Mouse (Mus musculus) midbrain, embryonic 14.5 days (tissue): ENCODE results near the gene Ugt1a8. TPM values are rescaled to one million over a fixed set of nuclear protein-coding genes. Genes with fewer than 3 reads are reported as not detected.

Experiments
- ATAC-seq: fragments of 200-750 bp; cut with Nextera tagmentation; 2 replicates; pipeline ENCODE4 v1.8.0; 2017; ENCODE audit warnings: moderate number of reproducible peaks, moderate library complexity; ENCODE audit not compliant: low FRiP score, low TSS enrichment
- DNase-seq: peaks from one replicate; pipeline ENCODE4 v3.0.0-alpha.2; 2015
- H3K27ac ChIP-seq: fragments of 300-500 bp; sonication (generic); replicated peaks from 2 replicates; pipeline ENCODE4 v1.5.1; 2014; ENCODE audit warnings: mild to moderate bottlenecking, low read depth, low read length, moderate library complexity
- H3K27me3 ChIP-seq: fragments of 300-500 bp; sonication (generic); 2 replicates; pipeline ENCODE4 v1.6.1; 2014; ENCODE audit warnings: low read length, control low read depth, mixed read lengths; ENCODE audit not compliant: control insufficient read depth, insufficient read depth
- H3K36me3 ChIP-seq: fragments of 300-500 bp; sonication (generic); 2 replicates; pipeline ENCODE4 v1.6.1; 2014; ENCODE audit warnings: low read length, control low read depth; ENCODE audit not compliant: control insufficient read depth, insufficient read depth
- H3K4me1 ChIP-seq: fragments of 300-500 bp; sonication (generic); 2 replicates; pipeline ENCODE4 v1.6.1; 2014; ENCODE audit warnings: mild to moderate bottlenecking, antibody characterized with exemption, low read length, control low read depth; ENCODE audit not compliant: control insufficient read depth, insufficient read depth
- H3K4me2 ChIP-seq: fragments of 300-500 bp; sonication (generic); 2 replicates; pipeline ENCODE4 v1.6.1; 2014; ENCODE audit warnings: mild to moderate bottlenecking, low read length, moderate library complexity
- H3K4me3 ChIP-seq: fragments of 300-500 bp; sonication (generic); replicated peaks from 2 replicates; pipeline ENCODE4 v1.5.1; 2014; ENCODE audit warnings: low read depth, low read length
- H3K9ac ChIP-seq: fragments of 300-500 bp; sonication (generic); replicated peaks from 2 replicates; pipeline ENCODE4 v1.6.1; 2014; ENCODE audit warnings: mild to moderate bottlenecking, low read length, moderate library complexity
- H3K9me3 ChIP-seq: fragments of 300-500 bp; sonication (generic); 2 replicates; pipeline ENCODE4 v1.6.1; 2016; ENCODE audit warnings: low read length, control low read depth, mixed read lengths; ENCODE audit not compliant: control insufficient read depth
- whole genome bisulfite sequencing: fragments of 180-500 bp; shearing (Covaris S2); extraction: QIAGEN DNeasy Blood & Tissue Kit; methylation state at CpG from one replicate; pipeline ENCODE4 v1.1.7; 2014; 5-methylcytosine and 5-hydroxymethylcytosine counted together
- polyA plus RNA-seq: library from polyadenylated mRNA; unstranded; fragments of >200 nt; fragmentation: Nextera tagmentation; extraction: Ambion mirVana; gene quantifications from 2 replicates; pipeline ENCODE4 v1.2.1, GENCODE M21; 2014

Gene Ugt1a8
- polyA plus RNA-seq, 1 experiment from 2014 or later, result not detected

- H3K9ac ChIP-seq, result no peak overlapping the region
- no peaks in the 10 kb centered on the region for H3K4me1 ChIP-seq
- no peak overlapping the region for H3K27ac ChIP-seq
- no peak overlapping the region for H3K4me2 ChIP-seq
- H3K36me3 ChIP-seq, result no peaks in the 10 kb centered on the region
- DNase-seq, result no peak
- ATAC-seq, result no peak
- WGBS, result 68% methylated on average over 7 of the region's 7 CpGs
- peaks cover 98% of the 10 kb centered on the region for H3K9me3 ChIP-seq
- no peak overlapping the region for H3K4me3 ChIP-seq
- H3K27me3 ChIP-seq, result no peaks in the 10 kb centered on the region
Observed at GRCm38 (mm10) chr1:88231803-88232499, 144.3 kb downstream of the Ugt1a8 start.

GRCm38 (mm10) chr1:88232664-88233380 lies 145.2 kb downstream of the Ugt1a8 start:
- Histone ChIP-seq H3K4me1 (no peaks in the 10 kb centered on the region), H3K9me3 (peaks cover 98% of the 10 kb centered on the region), H3K27me3 (no peaks in the 10 kb centered on the region), H3K9ac (no peak overlapping the region), H3K4me3 (no peak overlapping the region), H3K4me2 (no peak overlapping the region), H3K36me3 (no peaks in the 10 kb centered on the region), H3K27ac (no peak overlapping the region)
- WGBS, result 53% methylated on average over 3 of the region's 3 CpGs
- ATAC-seq (no peak), DNase-seq (no peak)

- Histone ChIP-seq H3K9ac (no peak overlapping the region), H3K4me3 (no peak overlapping the region), H3K27me3 (no peaks in the 10 kb centered on the region), H3K27ac (no peak overlapping the region), H3K9me3 (peaks cover 98% of the 10 kb centered on the region), H3K36me3 (no peaks in the 10 kb centered on the region), H3K4me2 (no peak overlapping the region), H3K4me1 (no peaks in the 10 kb centered on the region)
- DNase-seq, result no peak
- 67% methylated on average over 14 of the region's 14 CpGs for WGBS
- ATAC-seq, result 0 out of 2 replicates have a peak, but pooled peaks have one; percentile 4
Observed at GRCm38 (mm10) chr1:88233421-88234247, 146.0 kb downstream of the Ugt1a8 start.

GRCm38 (mm10) chr1:88234248-88234610 lies 146.6 kb downstream of the Ugt1a8 start:
- Histone ChIP-seq H3K36me3 (no peaks in the 10 kb centered on the region), H3K9ac (no peak overlapping the region), H3K4me1 (no peaks in the 10 kb centered on the region), H3K9me3 (peaks cover 98% of the 10 kb centered on the region), H3K4me2 (no peak overlapping the region), H3K4me3 (no peak overlapping the region), H3K27me3 (no peaks in the 10 kb centered on the region), H3K27ac (no peak overlapping the region)
- WGBS, result 66% methylated on average over 4 of the region's 4 CpGs
- DNase-seq, result no peak
- ATAC-seq, result no peak

GRCm38 (mm10) chr1:88234646-88235045 lies 147.0 kb downstream of the Ugt1a8 start:
- no peak overlapping the region for H3K27ac ChIP-seq
- peaks cover 98% of the 10 kb centered on the region for H3K9me3 ChIP-seq
- H3K4me1 ChIP-seq, result no peaks in the 10 kb centered on the region
- 43% methylated on average over 5 of the region's 5 CpGs for WGBS
- H3K4me3 ChIP-seq, result no peak overlapping the region
- H3K9ac ChIP-seq, result no peak overlapping the region
- no peaks in the 10 kb centered on the region for H3K36me3 ChIP-seq
- ATAC-seq, result 0 out of 2 replicates have a peak, but pooled peaks have one; percentile 0
- no peak for DNase-seq
- H3K27me3 ChIP-seq, result no peaks in the 10 kb centered on the region
- H3K4me2 ChIP-seq, result no peak overlapping the region

GRCm38 (mm10) chr1:88235046-88235893 lies 147.7 kb downstream of the Ugt1a8 start:
- H3K27me3 ChIP-seq, result no peaks in the 10 kb centered on the region
- no peaks in the 10 kb centered on the region for H3K4me1 ChIP-seq
- no peak overlapping the region for H3K4me2 ChIP-seq
- H3K27ac ChIP-seq, result no peak overlapping the region
- ATAC-seq (0 out of 2 replicates have a peak, but pooled peaks have one; percentile 5), DNase-seq (no peak)
- H3K4me3 ChIP-seq, result no peak overlapping the region
- peaks cover 98% of the 10 kb centered on the region for H3K9me3 ChIP-seq
- H3K9ac ChIP-seq, result no peak overlapping the region
- WGBS, result 65% methylated on average over 11 of the region's 11 CpGs
- no peaks in the 10 kb centered on the region for H3K36me3 ChIP-seq

- Histone ChIP-seq H3K4me2 (no peak overlapping the region), H3K9ac (no peak overlapping the region), H3K27ac (no peak overlapping the region), H3K4me1 (no peaks in the 10 kb centered on the region), H3K4me3 (no peak overlapping the region), H3K27me3 (no peaks in the 10 kb centered on the region), H3K9me3 (peaks cover 98% of the 10 kb centered on the region), H3K36me3 (no peaks in the 10 kb centered on the region)
- WGBS, result 58% methylated on average over 4 of the region's 4 CpGs
- ATAC-seq (no peak), DNase-seq (no peak)
Observed at GRCm38 (mm10) chr1:88235894-88236415, 148.3 kb downstream of the Ugt1a8 start.

- Histone ChIP-seq H3K27ac (no peak overlapping the region), H3K4me3 (no peak overlapping the region), H3K4me1 (no peaks in the 10 kb centered on the region), H3K36me3 (no peaks in the 10 kb centered on the region), H3K27me3 (no peaks in the 10 kb centered on the region), H3K9me3 (peaks cover 98% of the 10 kb centered on the region), H3K9ac (no peak overlapping the region), H3K4me2 (no peak overlapping the region)
- DNase-seq, result no peak
- ATAC-seq, result no peak
- WGBS, result 79% methylated on average over 5 of the region's 5 CpGs
Observed at GRCm38 (mm10) chr1:88237311-88237710, 149.7 kb downstream of the Ugt1a8 start.
